Mouse (Mus musculus) left cerebral cortex, postnatal 4 days (tissue): ENCODE measurements around the gene Fam135a. TPM values are rescaled to one million over a fixed set of nuclear protein-coding genes. Genes with fewer than 3 reads are reported as not detected.
"Not testable (repeated sequence)": the region's sequence is repeated elsewhere in the genome, so short reads cannot be mapped to it uniquely, and the experiment has no call there.

Source experiments
- DNase-seq: peaks from one replicate; pipeline ENCODE4 v3.0.0-alpha.2; 2022
- intact Hi-C: fragments of 180-260 bp; cut with DNase I; formaldehyde crosslinking; loops from one replicate; pipeline ENCODE4 v1.15.1; 2025
- total RNA-seq, 2 experiments: library from RNA; stranded (reverse); gene quantifications; 2 replicates each; pipeline ENCODE4 v1.2.3; 2021

Fam135a gene
- total RNA-seq, 2 experiments from 2014 or later = 42.8 to 43.2 TPM

DNA sequence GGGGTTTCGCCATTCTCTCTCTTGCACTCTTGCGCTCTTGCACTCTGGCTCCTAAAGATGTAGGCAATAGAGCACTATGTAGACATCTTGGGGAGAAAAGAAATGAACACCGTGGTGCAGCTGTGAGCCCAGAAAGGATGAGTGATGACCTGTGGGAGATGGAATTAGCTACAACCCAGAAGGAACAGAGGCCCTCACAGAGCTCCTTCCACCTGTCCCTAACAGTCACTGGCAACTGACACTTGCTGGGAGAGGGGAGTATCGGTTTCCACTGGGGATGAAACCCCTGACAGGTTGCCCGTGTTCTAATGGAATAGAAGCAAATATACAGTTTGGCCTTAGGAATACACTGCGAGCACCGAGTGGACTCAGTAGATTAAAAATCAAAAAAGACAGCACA lies 31.3 kb downstream of the Fam135a start:
- intact Hi-C loops = no loop called here
- no peak for DNase-seq

DNA sequence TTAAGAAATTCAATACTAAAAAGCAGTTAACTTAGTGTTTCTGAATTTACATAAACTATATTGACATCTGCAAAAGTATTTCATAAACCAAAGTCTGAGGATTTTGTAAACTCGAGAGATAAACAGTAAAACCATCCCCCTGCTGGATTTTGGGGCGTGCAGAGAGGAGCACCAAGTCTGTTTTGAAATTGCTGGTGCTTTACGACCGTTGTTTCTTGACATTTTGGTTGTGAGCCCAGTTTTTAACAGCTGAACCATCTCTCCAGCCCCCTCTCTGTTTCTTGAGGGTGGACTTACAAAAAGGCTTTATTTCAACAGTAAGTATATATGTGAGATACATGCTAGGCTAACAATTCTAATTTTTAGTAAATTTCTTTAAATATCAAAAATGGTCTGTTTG lies 33.4 kb downstream of the Fam135a start:
- no peak for DNase-seq
- intact Hi-C loops = no loop called here

DNA sequence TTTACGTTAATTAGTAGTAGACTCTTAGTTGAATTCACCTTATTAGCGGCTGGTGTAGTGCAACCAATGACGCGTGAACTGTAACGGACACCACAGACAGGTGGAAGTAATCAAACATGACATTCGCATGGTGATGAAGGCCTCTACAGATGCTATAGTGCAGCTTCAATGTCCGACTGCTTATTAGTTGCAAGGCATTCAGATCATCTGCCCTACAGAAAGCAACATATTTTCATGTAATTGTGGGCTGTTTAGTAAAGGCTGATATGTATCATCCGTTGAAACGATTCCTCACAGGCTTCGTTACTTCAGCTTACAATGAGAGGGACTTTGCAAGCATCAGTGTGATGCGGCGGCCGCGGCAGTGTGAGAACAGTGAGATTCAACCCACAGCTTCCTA lies 44.4 kb downstream of the Fam135a start:
- intact Hi-C loops = no loop called here
- DNase-seq = no peak

DNA sequence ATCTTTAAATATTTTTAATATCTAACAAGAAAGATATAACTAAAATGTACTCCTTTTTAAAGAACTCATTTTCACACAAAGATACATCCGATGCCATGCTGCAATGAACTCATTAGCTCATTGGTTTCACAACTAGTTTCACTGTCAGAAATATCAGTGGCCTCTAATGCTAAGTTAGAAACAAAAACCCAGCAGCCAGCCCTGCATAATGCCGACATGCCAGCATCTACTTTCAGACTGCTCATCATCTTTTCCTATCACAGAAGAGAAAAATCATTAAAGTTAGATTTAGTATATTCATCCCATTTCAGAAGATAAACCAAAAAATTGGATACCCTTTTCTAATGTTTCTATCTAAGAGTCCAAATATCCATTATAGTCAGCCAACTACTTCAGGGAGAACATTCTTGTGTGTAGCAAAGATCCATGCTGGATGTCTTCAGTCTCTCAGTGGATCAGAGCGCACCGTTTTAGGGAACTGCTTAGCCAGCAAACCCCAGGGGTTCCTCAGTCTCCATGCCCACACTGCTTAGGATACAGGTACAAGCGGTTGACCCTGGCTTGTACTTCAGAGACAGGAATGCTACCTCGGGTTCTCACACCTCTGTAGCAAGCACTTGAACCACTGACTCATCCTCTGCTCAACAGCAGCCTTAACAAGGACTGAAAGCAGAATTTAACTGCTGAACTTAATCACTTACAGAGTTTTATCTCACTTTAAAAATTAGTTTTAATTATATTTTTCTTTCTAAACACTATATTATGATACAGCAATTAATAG lies 53.2 kb downstream of the Fam135a start:
- intact Hi-C loops = no loop called here
- DNase-seq = no peak

DNA sequence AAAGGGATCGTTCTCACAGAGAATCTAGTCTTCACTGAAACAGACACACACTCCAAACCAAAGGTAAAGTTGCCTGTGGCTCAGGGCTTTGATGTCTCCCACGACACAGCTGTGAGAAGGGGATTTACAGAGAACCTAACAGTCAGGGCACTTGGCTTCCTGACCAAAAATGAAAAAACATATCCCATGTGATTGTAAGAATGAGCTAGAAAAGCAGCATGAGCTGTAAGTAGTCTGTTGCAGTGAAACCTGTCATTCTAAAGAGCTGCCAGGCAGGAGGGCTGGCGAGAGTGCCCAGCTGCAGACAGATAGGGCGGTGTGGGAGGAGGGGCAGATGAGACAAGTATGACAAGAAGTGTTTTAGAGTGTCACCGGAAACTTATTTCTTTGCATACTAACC lies 54.5 kb downstream of the Fam135a start:
- no peak for DNase-seq
- intact Hi-C loops = no loop called here

DNA sequence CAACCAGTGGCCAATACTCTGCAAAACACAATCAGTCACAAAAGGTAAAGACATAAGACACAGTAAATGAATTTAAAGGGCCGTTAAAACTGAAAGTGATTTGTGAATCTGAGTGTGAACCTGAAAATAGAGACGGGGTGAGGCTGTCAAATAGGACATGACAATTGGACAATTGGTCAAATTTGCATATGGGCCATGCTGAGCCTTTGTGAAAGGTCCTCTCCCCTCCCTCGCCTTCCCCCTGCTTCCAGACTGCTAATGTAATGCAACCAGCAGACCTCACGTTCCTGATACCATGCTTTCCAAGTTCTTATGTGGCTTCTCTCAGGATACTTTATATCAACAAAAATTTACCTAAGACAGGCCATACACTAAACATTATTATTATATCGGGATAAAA lies 57.1 kb downstream of the Fam135a start:
- intact Hi-C loops = no loop called here
- DNase-seq = no peak

DNA sequence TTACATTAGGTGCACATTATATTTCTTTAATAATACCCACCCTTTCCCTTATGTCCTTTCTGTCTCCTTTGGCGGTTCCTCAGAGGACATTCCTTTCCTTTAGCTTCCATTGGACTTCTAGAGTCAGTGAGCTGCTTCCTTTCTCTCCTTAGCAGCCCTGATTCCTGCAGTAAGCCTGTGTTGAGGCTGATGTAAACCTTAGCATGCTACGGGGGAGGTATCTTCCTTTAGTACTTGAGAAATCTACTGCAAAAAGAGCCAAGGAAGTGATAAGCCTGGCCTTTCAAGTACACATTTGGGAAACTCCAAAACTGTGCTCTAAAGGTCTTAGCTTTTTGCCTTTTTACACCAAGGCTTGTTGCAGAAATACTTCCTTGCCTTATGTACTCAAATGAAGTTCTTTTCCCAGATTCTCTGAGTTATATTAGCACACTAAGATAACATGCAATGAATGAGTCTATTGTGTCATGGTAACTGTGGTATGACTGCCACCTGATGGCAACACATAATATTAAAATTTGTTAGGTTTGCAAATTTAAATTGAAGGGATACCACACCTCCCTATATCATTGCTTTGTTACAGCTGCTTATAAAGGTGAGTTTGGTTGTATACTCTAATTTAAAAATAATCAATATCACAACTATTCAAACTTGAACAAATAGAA lies 66.2 kb downstream of the Fam135a start:
- intact Hi-C loops = loop anchor here (10.0 kb wide), 2 partner anchors 141 to 269 kb away; partner anchors contain the start of genes B3gat2 and Col9a1
- DNase-seq = no peak

DNA sequence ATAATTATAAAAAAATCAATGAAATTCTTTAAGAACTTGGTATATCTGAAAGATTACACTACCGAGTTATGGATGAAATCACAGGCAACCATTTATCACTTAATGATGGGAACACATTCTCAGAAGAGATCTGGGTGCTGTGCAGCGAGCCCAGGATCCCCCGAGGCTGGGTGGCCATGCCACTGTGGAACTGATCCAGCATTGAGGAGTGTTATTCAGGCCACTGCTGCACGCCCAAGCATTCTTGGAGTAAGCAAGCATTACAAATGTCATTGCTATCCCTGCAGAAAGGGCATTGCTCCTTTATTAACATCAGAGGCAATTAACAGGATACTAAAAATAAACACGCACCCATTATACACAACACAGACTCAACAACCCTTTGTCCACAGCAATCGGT lies 89.3 kb downstream of the Fam135a start:
- intact Hi-C loops = no loop called here
- DNase-seq = no peak

DNA sequence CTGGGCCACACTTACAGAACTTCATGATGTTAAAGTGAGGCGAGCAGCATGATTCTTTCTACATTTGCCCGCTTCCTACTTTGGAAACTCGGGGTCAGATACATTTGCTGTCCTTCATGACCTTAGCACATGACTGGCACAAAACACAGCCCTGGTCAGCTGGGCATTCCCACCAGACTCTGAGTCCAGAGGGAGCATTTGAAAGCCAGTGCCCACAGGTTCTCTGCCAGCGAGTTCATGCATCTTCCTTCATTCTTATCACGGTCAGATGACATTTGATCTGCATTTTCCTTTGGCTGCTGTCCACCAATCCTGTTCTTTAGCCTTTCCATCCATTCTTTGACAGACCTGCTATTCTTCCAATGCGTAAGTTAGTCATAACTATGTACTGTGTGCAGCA lies 90.1 kb downstream of the Fam135a start:
- intact Hi-C loops = no loop called here
- DNase-seq = no peak

DNA sequence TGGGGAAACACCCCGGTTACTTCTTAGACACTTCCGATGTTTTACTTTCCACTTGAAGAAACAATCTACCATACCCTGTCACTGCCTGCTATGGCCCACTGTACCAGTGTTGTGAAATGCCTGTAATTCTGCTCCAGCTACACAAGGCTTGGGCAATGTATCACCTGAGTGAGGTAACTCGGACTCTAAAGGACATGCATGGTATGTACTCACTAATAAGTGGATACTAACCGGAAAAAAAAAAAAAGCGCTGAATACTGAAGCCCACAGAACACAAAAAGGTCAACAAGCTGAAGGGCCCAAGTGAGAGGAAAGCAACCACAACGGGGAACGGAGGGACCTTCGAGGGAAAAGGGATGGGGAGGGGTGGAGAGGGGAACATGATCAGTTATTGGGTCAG lies 92.5 kb downstream of the Fam135a start:
- no peak for DNase-seq
- intact Hi-C loops = no loop called here

DNA sequence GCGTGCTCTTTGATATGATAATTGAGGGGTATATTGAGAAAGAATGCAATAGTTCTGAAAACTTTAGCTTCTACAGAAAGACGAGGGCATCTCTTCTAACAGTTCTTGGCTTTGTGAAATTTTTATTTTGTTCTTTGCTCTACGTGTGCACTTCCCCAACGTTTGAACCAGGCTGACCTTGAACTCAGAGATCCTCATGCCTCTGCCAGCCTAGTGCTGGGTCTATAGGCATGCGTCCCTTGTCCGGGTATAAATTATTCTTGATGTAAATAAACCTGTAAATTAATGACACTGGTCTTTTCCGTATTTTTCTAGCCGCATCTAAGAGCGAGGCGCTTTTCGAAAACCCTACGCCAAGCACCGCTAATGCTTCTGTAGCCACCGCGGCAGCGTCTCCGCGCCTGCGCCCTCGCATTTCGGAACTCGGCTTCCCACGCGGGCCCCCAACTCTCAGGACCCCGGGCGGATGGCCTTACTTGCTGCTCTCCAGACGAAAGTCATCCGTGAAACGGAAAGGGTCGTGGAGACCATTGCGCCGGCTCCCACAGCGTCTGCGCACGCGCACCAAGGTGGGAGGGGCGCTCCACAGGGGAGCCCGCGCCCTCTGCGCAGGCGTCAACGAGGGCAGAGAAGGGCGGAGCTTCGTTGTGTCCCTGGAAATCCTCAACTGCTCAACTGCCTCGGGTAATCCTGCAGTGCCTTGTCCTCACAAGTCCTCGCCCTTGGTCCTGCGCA lies 94.9 kb downstream of the Fam135a start, which contains the start of gene Sdhaf4:
Gene Sdhaf4, minus strand, starts transcription at position 587 of the 735 bp plus-strand sequence.
- DNase-seq = peak; percentile 92
- intact Hi-C loops = no loop called here

DNA sequence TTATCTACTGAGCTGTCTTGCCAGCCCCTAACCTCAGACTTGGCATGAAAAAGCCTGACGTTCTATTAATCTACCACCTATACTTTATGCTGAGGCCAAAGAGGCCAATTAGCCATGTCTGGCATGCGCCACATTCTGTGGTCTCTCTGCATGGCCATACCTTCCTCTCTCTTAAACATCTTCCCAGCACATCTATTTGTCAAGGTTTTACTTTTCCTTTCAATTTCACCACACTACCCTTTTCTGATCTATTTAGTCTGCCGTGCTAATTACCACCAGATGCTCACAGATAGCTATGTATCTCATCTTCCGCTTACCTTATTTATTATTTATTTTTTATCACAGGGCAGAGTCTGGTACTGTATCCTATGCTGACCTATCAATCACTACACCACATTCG lies 100.8 kb downstream of the Fam135a start:
- intact Hi-C loops = no loop called here
- no peak for DNase-seq

DNA sequence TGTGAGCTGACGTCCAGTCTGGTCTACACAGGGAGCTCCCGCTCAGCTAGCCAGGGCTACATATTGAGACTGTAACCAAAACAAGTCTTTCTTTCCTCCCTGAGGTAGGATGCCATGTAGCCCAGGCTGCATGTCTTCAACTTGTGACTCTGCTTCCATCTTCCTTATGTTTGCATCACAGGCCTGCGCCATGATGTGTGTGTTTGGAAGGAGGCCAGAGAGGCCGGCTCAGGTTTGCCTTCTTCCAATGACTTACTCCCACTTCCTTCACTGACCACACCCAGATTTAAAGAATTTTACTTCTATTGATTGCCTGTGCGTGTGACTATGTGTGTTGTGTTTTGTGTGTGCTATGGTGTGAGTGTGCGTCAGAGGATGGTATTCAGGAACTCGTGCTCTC lies 101.3 kb downstream of the Fam135a start:
- DNase-seq = no peak
- intact Hi-C loops = no loop called here

DNA sequence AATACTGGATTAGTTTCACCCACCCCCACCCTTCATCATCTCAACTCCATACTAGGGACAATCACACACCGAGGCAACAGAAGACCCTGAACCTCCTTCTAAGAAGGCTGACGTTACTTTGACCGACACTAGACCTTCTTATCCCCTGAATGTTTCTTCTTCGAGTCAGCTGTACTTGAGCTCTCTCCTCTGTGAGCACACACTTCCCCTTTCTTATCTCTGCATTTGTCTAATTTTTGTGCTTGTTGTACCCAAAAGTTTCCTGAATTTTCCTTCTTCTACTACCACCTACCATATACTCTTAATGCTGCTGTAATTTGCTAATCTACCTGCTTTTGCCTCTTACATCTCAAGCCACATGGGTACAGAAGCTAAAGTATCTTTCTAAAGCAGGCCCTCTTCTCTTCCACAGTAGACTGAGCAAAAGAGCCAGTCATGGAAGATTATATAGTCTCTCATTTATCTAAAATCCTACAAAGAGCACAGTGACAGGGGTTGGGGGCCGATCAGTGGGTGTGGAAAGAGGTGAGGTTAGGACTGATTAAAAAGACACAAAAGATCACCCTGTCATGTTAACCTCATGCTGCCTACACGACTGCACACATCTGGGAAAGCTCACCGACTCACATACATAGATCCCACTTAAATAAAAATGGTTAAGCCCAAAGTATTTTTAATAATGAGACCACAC lies 101.9 kb downstream of the Fam135a start:
- DNase-seq = no peak
- intact Hi-C loops = no loop called here

DNA sequence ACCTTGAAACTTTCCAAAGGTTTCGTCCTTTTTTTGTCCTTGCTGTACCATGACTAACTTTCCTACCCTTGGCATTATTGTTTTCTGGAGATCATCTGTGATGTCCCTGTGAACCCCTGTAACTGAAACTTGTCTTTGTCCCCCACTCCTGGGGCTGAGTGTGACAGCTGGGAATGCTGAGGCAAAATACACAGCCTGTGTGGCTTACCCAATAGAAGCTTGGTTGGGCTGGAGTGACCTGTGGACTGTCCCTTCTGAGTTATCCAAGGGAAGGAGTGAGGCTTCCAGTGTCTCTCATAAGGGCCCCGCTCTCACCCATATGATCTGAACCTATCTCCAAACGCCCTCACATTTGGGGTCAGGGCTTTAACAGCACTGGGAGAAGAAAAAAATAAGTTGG lies 102.6 kb downstream of the Fam135a start:
- intact Hi-C loops = no loop called here

DNA sequence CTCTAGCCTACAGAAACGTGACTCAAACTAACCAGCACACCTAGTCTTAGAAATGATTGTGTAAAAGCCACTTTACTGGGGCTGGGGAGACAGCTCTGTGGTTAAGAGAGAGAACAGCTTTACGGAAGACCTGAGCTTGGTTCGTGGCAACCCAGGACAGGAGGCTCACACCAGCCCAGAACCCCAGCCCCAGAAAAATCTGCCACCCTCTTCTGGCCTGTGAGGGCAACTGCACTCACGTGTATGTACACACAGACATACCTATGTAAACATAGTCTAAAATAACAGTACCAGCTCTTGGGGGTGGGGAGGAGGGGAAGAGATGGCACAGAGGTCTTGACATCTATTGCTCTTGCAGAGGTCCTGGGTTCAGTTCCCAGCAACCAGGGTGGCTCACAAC lies 104.7 kb downstream of the Fam135a start:
- intact Hi-C loops = no loop called here
- DNase-seq = no peak

More for the DNA sequence above, 102.6 kb downstream of the Fam135a start:
- no peak for DNase-seq

DNA sequence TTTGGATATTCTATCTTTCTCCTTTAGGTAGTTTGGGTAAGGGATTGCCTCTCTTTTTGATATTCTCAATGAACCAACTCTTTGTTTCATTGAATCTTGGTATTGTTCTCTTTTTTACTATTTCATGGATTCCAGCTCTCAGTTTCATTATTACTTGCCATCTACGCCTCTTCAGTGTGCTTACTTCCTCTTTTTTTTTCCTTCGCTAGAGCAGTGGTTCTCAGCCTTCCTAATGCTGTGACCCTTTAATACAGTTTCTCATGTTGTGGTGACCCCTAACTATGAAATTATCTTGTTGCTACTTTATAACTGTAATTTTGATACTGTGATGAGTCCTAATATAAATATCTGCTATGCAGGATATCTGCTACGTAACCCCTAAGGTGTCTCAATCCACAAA lies 117.0 kb downstream of the Fam135a start:
- intact Hi-C loops = loop anchor here (10.0 kb wide), 1 partner anchor 48 kb away; no protein-coding TSS in a partner anchor
- DNase-seq = no peak

DNA sequence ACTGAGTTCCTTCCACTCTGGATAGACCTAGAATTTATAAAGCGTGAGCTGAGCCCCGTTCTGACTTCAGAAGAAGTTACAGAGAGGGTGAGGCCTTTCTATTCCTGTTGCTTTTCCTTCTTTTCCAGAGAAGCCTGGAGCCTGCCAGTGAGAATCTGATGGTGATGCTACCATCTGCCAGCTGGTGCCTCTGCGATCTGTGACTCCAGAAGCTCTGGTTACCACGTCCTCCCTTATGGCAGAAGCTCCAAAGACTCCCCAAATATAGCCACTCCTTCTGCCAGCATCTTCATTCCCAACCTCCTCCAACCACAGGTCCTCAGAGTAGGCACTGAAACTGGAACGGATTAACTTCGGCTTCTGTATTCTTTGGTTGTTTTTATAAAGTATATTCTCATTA lies 121.9 kb downstream of the Fam135a start:
- intact Hi-C loops = no loop called here
- DNase-seq = no peak

DNA sequence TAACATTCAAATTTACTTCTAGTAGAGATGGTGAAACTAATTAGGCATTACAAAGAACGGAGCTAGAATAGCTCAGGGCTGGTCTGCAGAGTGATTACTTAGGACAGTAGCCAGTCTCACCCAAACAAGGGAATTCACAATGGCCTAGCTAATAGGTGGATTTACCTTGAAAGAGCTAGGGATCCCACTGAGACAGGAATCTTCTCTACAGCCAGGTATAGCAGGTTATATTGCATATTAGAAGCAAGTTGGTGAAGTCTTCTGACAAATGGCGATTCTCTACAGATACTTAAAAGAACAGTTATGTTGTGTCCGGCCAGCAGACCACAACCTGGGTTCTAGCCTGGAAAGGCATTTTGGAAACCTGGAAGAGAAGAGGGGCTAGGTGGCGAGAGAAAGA lies 129.0 kb downstream of the Fam135a start:
- intact Hi-C loops, DNase-seq: not testable (repeated sequence)

DNA sequence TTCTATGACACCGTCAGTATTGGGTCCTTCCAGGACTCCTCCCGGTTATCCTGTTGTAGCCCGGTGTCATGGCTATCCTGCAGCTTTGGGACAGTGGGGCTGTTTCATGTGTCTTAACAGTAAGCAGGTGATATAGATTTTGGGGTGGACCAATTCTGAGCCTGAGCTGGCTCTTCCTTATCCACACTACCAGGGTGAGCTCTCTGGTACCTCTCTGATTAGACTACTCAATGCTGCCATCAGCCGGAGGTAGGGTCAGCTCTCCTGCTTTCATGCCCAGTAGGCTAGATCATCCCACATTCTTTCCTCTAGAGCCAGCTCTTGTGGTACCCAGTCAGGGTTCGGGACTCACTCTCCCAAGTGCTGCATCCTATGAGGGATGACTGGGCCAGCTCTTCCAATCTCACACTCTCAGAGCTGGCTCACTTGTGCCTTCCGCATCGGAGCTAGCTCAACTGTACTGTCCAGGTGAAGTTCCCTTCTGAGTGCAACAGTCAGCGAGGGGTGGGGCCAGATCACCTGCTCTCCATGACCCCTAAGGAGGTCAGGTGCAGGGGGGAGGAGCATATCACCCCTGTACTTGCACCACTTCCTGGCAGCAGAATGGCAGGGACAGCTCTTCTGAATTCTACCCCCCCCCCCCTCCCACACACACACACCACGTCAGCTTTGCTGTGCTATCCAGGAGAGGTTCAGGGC lies 132.0 kb downstream of the Fam135a start:
- intact Hi-C loops = no loop called here
- no peak for DNase-seq
